Comparison of ENCODE assay signal across 21 mouse cellular contexts in genomic region chr7:124239903-124240647, GRCm38 (mm10).
A peak's percentile ranks its signal among the peaks of the same experiment; 100 is the strongest.
DNase-seq lines count a peak whose midpoint lies in the region; ATAC-seq lines count a peak whose summit lies in the region.
"Had no signal": no experiment of that assay in that cellular context is flagged by ENCODE, and none has a peak within 500 bp of the region (broad histone marks: within the 10 kb centered on the region; RNA-seq: fewer than 3 reads in every experiment).

No protein-coding gene starts in this region.

- 12% methylated on average over 7 of the region's 7 CpGs for WGBS in forebrain, embryonic 14.5 days
- 9% methylated on average over 7 of the region's 7 CpGs for WGBS in forebrain, embryonic 15.5 days
- WGBS in hindbrain, embryonic 14.5 days: 11% methylated on average over 7 of the region's 7 CpGs
- 14% methylated on average over 7 of the region's 7 CpGs for WGBS in neural tube, embryonic 12.5 days
- WGBS in heart, embryonic 10.5 days: 40% methylated on average over 7 of the region's 7 CpGs

- H3K27ac ChIP-seq in forebrain, embryonic 14.5 days (ENCODE audit: low read depth, low read length): no peak overlapping the region
- no peak overlapping the region for H3K27ac ChIP-seq in forebrain, embryonic 15.5 days (replicated peaks)
- H3K27ac ChIP-seq in hindbrain, embryonic 14.5 days: peak overlapping the region; percentile 48; the same call in 1 of the 2 replicates
- no peak overlapping the region for H3K27ac ChIP-seq in neural tube, embryonic 12.5 days
- H3K27ac ChIP-seq in heart, embryonic 10.5 days: no peak overlapping the region
- H3K27ac ChIP-seq: embryonic facial prominence, embryonic 13.5 days; heart, adult 2 months; kidney, postnatal 0 days; limb, embryonic 13.5 days; liver, embryonic 13.5 days; lung, embryonic 15.5 days had no signal

- H3K9ac ChIP-seq in forebrain, embryonic 14.5 days (ENCODE audit: low read length): no peak overlapping the region
- no peak overlapping the region for H3K9ac ChIP-seq in forebrain, embryonic 15.5 days (replicated peaks)
- H3K9ac ChIP-seq in hindbrain, embryonic 14.5 days: no peak overlapping the region
- H3K9ac ChIP-seq in neural tube, embryonic 12.5 days: no peak overlapping the region
- H3K9ac ChIP-seq: embryonic facial prominence, embryonic 13.5 days; limb, embryonic 13.5 days; liver, embryonic 13.5 days; lung, embryonic 15.5 days had no signal

- DNase-seq in forebrain, embryonic 14.5 days (ENCODE audit: low spot score): no peak
- peak; percentile 9 for DNase-seq in embryo, embryonic 11.5 days (ENCODE audit: low read depth, low spot score)
- peak; percentile 31 for DNase-seq in hindbrain, embryonic 14.5 days (ENCODE audit: low spot score)
- no peak for DNase-seq in heart, embryonic 10.5 days (ENCODE audit: low spot score)
- DNase-seq in urinary bladder, postnatal 14 days (ENCODE audit: low spot score): no peak
- DNase-seq in left cerebral cortex, postnatal 4 days: no peak
- DNase-seq: adrenal gland, postnatal 36 days; cerebellum, adult 18-20 months; cerebellum, postnatal 25 days; gastrocnemius, postnatal 25 days; heart, adult 2 months; kidney, adult 11 months; liver, embryonic 13.5 days; lung, postnatal 4 days; thymus, postnatal 25 days had no signal

- intact Hi-C loops in left cerebral cortex, postnatal 4 days (cut with DNase I): no loop called here

- ATAC-seq in forebrain, embryonic 14.5 days: peak; percentile 32; the same call in 1 of the 2 replicates
- ATAC-seq in forebrain, embryonic 15.5 days (replicated peaks): no peak
- ATAC-seq in hindbrain, embryonic 14.5 days (ENCODE audit: low FRiP score): peak; percentile 55; the same call in 1 of the 2 replicates
- peak; percentile 86 for ATAC-seq in neural tube, embryonic 12.5 days (ENCODE audit: low FRiP score, low read depth)

- H3K4me1 ChIP-seq in forebrain, embryonic 14.5 days (ENCODE audit: control insufficient read depth, insufficient read depth, low read length): peaks cover 8% of the 10 kb centered on the region
- peaks cover 13% of the 10 kb centered on the region; the same call in 1 of the 2 replicates for H3K4me1 ChIP-seq in forebrain, embryonic 15.5 days
- H3K4me1 ChIP-seq in hindbrain, embryonic 14.5 days (replicated peaks; ENCODE audit: control insufficient read depth, insufficient read depth, low read length): peaks cover 13% of the 10 kb centered on the region
- peaks cover 14% of the 10 kb centered on the region for H3K4me1 ChIP-seq in neural tube, embryonic 12.5 days
- peaks cover 31% of the 10 kb centered on the region; the same call in 1 of the 2 replicates for H3K4me1 ChIP-seq in heart, embryonic 10.5 days
- H3K4me1 ChIP-seq: embryonic facial prominence, embryonic 13.5 days; limb, embryonic 13.5 days; liver, embryonic 13.5 days; lung, embryonic 15.5 days had no signal

- H3K4me3 ChIP-seq in forebrain, embryonic 14.5 days (ENCODE audit: low read depth, low read length): no peak overlapping the region
- no peak overlapping the region for H3K4me3 ChIP-seq in forebrain, embryonic 15.5 days
- H3K4me3 ChIP-seq in hindbrain, embryonic 14.5 days (replicated peaks; ENCODE audit: low read length): no peak overlapping the region
- no peak overlapping the region for H3K4me3 ChIP-seq in neural tube, embryonic 12.5 days
- H3K4me3 ChIP-seq in heart, embryonic 10.5 days: no peak overlapping the region
- H3K4me3 ChIP-seq: embryonic facial prominence, embryonic 13.5 days; heart, adult 2 months; limb, embryonic 13.5 days; liver, embryonic 13.5 days; lung, embryonic 15.5 days had no signal

- no peaks in the 10 kb centered on the region for H3K36me3 ChIP-seq in forebrain, embryonic 14.5 days (ENCODE audit: control insufficient read depth, insufficient read depth, low read length)
- H3K36me3 ChIP-seq in forebrain, embryonic 15.5 days: no peaks in the 10 kb centered on the region
- no peaks in the 10 kb centered on the region for H3K36me3 ChIP-seq in hindbrain, embryonic 14.5 days (replicated peaks; ENCODE audit: control insufficient read depth, insufficient read depth)
- H3K36me3 ChIP-seq in neural tube, embryonic 12.5 days: no peaks in the 10 kb centered on the region
- H3K36me3 ChIP-seq in heart, embryonic 10.5 days: no peaks in the 10 kb centered on the region
- H3K36me3 ChIP-seq: embryonic facial prominence, embryonic 13.5 days; limb, embryonic 13.5 days; liver, embryonic 13.5 days; lung, embryonic 15.5 days had no signal

- H3K27me3 ChIP-seq in forebrain, embryonic 14.5 days (replicated peaks; ENCODE audit: control insufficient read depth, insufficient read depth, low read length): no peaks in the 10 kb centered on the region
- H3K27me3 ChIP-seq in forebrain, embryonic 15.5 days: no peaks in the 10 kb centered on the region
- H3K27me3 ChIP-seq in hindbrain, embryonic 14.5 days (ENCODE audit: control insufficient read depth, insufficient read depth, low read length): no peaks in the 10 kb centered on the region
- no peaks in the 10 kb centered on the region for H3K27me3 ChIP-seq in neural tube, embryonic 12.5 days (replicated peaks)
- H3K27me3 ChIP-seq in heart, embryonic 10.5 days (ENCODE audit: insufficient read depth, poor library complexity, severe bottlenecking): no peaks in the 10 kb centered on the region
- H3K27me3 ChIP-seq: embryonic facial prominence, embryonic 13.5 days; limb, embryonic 13.5 days; liver, embryonic 13.5 days; lung, embryonic 15.5 days had no signal

- H3K9me3 ChIP-seq in forebrain, embryonic 14.5 days (replicated peaks; ENCODE audit: control insufficient read depth, low read length): no peaks in the 10 kb centered on the region
- H3K9me3 ChIP-seq in forebrain, embryonic 15.5 days: no peaks in the 10 kb centered on the region
- no peaks in the 10 kb centered on the region for H3K9me3 ChIP-seq in hindbrain, embryonic 14.5 days (ENCODE audit: control insufficient read depth, low read length)
- no peaks in the 10 kb centered on the region for H3K9me3 ChIP-seq in neural tube, embryonic 12.5 days
- no peaks in the 10 kb centered on the region for H3K9me3 ChIP-seq in heart, embryonic 10.5 days
- H3K9me3 ChIP-seq: embryonic facial prominence, embryonic 13.5 days; limb, embryonic 13.5 days; liver, embryonic 13.5 days; lung, embryonic 15.5 days had no signal

- H3K4me2 ChIP-seq in forebrain, embryonic 14.5 days (ENCODE audit: low read length): no peak overlapping the region
- no peak overlapping the region for H3K4me2 ChIP-seq in forebrain, embryonic 15.5 days (replicated peaks)
- no peak overlapping the region for H3K4me2 ChIP-seq in hindbrain, embryonic 14.5 days (replicated peaks)
- H3K4me2 ChIP-seq in neural tube, embryonic 12.5 days (replicated peaks): no peak overlapping the region; the same call in 1 of the 2 replicates
- H3K4me2 ChIP-seq: embryonic facial prominence, embryonic 13.5 days; limb, embryonic 13.5 days; liver, embryonic 13.5 days; lung, embryonic 15.5 days had no signal

Comparison
In these comparisons a context has a peak if more than half of its experiments do, and no peak if none do; other contexts are left out.
1. DNase-seq: peak in embryo, embryonic 11.5 days (single experiment) and hindbrain, embryonic 14.5 days (single experiment); none in forebrain, embryonic 14.5 days (single experiment), heart, embryonic 10.5 days (single experiment), urinary bladder, postnatal 14 days (single experiment) and left cerebral cortex, postnatal 4 days (single experiment).